Mouse (Mus musculus) testis, adult 2 months (tissue): ENCODE data around the gene Grhpr. TPM values are rescaled to one million over a fixed set of nuclear protein-coding genes. Genes with fewer than 3 reads are reported as not detected.
A peak's percentile ranks its signal among the peaks of the same experiment; 100 is the strongest.

Source experiments
- H3K27ac ChIP-seq: fragments of 200-500 bp; 2 replicates; pipeline ENCODE4 v1.5.1; 2012; ENCODE audit warnings: low read depth, low read length; ENCODE audit not compliant: control insufficient read depth, insufficient read depth
- H3K27me3 ChIP-seq: fragments of 200-500 bp; 2 replicates; pipeline ENCODE4 v1.6.1; 2012; ENCODE audit warnings: mild to moderate bottlenecking, low read length, moderate library complexity; ENCODE audit not compliant: control insufficient read depth, insufficient read depth
- H3K36me3 ChIP-seq: fragments of 200-500 bp; 2 replicates; pipeline ENCODE4 v1.6.1; 2012; ENCODE audit warnings: mild to moderate bottlenecking, low read length; ENCODE audit not compliant: control insufficient read depth, insufficient read depth
- H3K4me1 ChIP-seq: fragments of 200-500 bp; 2 replicates; pipeline ENCODE4 v1.6.1; 2012; ENCODE audit warnings: low read length; ENCODE audit not compliant: control insufficient read depth, insufficient read depth
- H3K4me3 ChIP-seq: fragments of 200-500 bp; 2 replicates; pipeline ENCODE4 v1.5.1; 2012; ENCODE audit warnings: low read depth, mild to moderate bottlenecking, low read length, moderate library complexity, mixed read lengths; ENCODE audit not compliant: control insufficient read depth
- CTCF ChIP-seq: fragments of 200-500 bp; IDR thresholded peaks from 2 replicates; pipeline ENCODE4 v1.5.1; 2012; ENCODE audit warnings: low read depth, mild to moderate bottlenecking, inconsistent platforms, low read length, moderate library complexity; ENCODE audit not compliant: control insufficient read depth, insufficient read depth, insufficient replicate concordance
- POLR2A ChIP-seq: fragments of 200-500 bp; IDR thresholded peaks from 2 replicates; pipeline ENCODE4 v1.6.1; 2012; ENCODE audit warnings: low read depth, mild to moderate bottlenecking, inconsistent platforms, low read length, moderate library complexity; ENCODE audit not compliant: control insufficient read depth
- polyA plus RNA-seq: library from polyadenylated mRNA; depleted of rRNA; stranded (reverse); fragments of >200 nt; gene quantifications from 2 replicates; pipeline ENCODE4 v1.2.3, GENCODE M21; 2012

Grhpr gene
- polyA plus RNA-seq, 1 experiment: 13.1 TPM

DNA sequence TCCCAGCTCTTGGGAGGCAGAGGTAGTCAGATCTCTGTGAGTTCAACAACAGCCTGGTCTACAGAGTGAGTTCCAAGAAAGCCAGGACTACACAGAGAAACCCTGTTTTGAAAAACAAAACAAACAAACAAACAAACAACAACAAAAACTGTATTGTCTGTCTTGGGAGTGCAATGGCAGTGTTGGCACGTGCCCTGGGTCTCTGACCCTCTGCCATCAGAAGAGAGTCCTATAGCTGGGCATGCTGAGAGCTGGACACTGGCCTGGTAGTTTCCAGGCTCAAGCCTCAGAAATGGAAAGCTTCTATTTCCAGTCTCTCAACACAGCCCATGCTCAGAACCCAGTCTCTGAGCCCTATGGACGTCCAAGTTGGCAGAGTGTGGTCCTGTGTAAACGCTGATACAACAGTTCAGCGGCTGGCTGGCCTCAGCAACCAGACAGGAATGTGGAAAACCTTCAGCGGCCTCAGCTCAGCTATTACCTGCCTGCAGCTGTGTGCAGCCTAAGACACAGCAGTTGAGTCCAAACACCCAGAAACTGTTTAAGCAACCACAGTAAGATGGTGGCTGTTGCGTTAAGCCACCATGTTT lies 5.1 kb upstream of the Grhpr start:
- no peak overlapping the region for H3K4me3 ChIP-seq
- no peak overlapping the region for H3K27ac ChIP-seq
- TF ChIP-seq POLR2A: no peak
- no peak for TF ChIP-seq CTCF
- H3K27me3 ChIP-seq: no peaks in the 10 kb centered on the region
- no peaks in the 10 kb centered on the region for H3K36me3 ChIP-seq
- peaks cover 13% of the 10 kb centered on the region for H3K4me1 ChIP-seq

DNA sequence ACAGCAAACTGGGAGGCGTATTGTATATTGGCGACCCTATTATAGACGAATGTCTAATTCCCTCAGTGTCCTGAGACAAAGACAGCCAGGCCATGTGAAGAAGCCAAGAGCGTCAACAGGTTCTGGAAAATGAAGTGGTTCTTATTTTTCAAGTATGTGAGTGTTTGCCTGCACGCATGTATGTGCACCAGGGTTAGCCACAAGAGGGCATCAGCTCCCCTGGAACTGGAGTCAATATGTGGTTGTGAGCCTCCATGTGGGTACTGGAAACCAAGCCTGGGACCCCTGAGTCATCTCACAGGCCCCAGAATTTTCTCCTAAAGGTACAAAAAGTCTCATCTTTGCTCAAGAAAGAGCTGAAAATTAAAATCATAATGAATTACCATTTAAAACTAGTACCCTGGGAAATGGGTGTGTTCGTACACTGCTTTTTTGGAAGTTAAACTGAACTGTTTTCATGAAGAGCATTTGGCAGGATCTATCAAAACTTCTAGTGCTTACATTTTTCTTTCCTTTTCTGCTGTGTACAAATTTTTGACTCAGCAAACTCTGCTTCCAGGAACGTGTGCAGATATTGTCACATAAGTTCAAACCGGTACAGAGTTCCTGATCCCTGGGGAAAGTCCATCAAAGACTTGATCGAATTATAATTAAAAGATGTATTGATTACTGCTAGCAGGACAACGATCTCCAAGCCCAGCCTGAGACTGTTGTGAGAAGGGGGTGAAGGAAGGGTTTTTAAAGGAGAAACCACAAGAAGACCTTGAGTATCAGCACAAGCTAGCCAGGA lies 4.1 kb upstream of the Grhpr start:
- TF ChIP-seq POLR2A (no peak), CTCF (no peak)
- Histone ChIP-seq H3K27me3 (no peaks in the 10 kb centered on the region), H3K4me3 (no peak overlapping the region), H3K4me1 (peaks cover 19% of the 10 kb centered on the region), H3K36me3 (no peaks in the 10 kb centered on the region), H3K27ac (no peak overlapping the region)

DNA sequence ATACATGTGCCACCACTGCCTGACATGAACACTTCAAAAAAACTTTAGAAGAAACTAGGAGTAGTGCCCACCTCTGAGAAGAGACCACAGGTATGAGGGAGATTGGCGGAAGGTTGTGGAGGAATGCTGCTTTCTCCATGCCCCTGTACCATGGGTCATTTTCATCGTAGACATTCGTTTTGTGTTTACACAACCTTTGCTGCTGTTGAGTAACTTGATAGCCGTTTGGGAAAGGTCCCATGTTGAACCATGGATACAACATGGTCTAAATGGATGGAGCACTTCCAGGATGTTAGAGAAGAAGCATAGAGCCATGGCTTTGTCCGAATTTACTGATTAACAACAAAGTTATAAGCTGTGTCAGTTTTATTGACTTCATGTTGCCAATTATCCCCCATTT lies 3.0 kb upstream of the Grhpr start:
- H3K4me1 ChIP-seq: peaks cover 19% of the 10 kb centered on the region
- no peak overlapping the region for H3K27ac ChIP-seq
- no peaks in the 10 kb centered on the region for H3K27me3 ChIP-seq
- H3K4me3 ChIP-seq: no peak overlapping the region
- no peak for TF ChIP-seq CTCF
- no peak for TF ChIP-seq POLR2A
- H3K36me3 ChIP-seq: no peaks in the 10 kb centered on the region

- Histone ChIP-seq H3K36me3 (no peaks in the 10 kb centered on the region), H3K4me3 (no peak overlapping the region)
- TF ChIP-seq CTCF (no peak), POLR2A (no peak)
These were observed 1.3 kb upstream of the Grhpr start for GRCm38 (mm10) chr4:44979794-44980338.

DNA sequence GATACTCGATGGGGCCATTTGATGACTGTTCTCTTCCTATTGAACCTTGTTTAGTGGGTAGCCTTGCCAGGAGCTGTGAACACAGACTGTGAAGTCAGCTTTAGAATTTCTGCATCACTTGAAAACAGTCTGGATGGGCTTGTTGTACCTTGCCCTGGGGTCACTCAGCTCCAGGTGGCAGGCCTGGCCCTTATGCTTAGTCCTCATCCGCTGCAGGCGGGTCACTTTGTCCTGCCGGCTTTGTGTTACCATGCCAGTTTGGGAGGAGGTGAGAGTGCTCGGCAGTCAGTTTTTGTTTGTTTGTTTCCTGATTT lies 736 bp downstream of the Grhpr start:
- Histone ChIP-seq H3K4me3 (peak overlapping the region; percentile 95), H3K27me3 (no peaks in the 10 kb centered on the region), H3K36me3 (no peaks in the 10 kb centered on the region), H3K4me1 (peaks cover 19% of the 10 kb centered on the region), H3K27ac (peak overlapping the region; percentile 80; the same call in 1 of the 2 replicates)
- TF ChIP-seq CTCF (no peak), POLR2A (no peak)

More at GRCm38 (mm10) chr4:44979794-44980338, 1.3 kb upstream of the Grhpr start:
- Histone ChIP-seq H3K27ac (peak overlapping the region; percentile 69), H3K4me1 (peaks cover 19% of the 10 kb centered on the region), H3K27me3 (no peaks in the 10 kb centered on the region)

- Histone ChIP-seq H3K36me3 (no peaks in the 10 kb centered on the region), H3K4me1 (peaks cover 19% of the 10 kb centered on the region), H3K4me3 (no peak overlapping the region), H3K27ac (no peak overlapping the region), H3K27me3 (no peaks in the 10 kb centered on the region)
- TF ChIP-seq POLR2A (no peak), CTCF (no peak)
These were observed 1.4 kb downstream of the Grhpr start for GRCm38 (mm10) chr4:44982440-44983130.
